Mouse (Mus musculus) cerebellum, adult 2 months (tissue): ENCODE data around the gene Nudt17.

Experiments
- CTCF ChIP-seq: fragments of 200-500 bp; IDR thresholded peaks from 2 replicates; pipeline ENCODE4 v1.5.1; 2011; ENCODE audit warnings: low read depth, mild to moderate bottlenecking, control low read depth, low read length, moderate library complexity, borderline replicate concordance; ENCODE audit not compliant: insufficient read depth
- POLR2A ChIP-seq: fragments of 200-500 bp; IDR thresholded peaks from 2 replicates; pipeline ENCODE4 v1.6.1; 2011; ENCODE audit warnings: low read length, control low read depth, borderline replicate concordance; ENCODE audit not compliant: insufficient read depth

DNA sequence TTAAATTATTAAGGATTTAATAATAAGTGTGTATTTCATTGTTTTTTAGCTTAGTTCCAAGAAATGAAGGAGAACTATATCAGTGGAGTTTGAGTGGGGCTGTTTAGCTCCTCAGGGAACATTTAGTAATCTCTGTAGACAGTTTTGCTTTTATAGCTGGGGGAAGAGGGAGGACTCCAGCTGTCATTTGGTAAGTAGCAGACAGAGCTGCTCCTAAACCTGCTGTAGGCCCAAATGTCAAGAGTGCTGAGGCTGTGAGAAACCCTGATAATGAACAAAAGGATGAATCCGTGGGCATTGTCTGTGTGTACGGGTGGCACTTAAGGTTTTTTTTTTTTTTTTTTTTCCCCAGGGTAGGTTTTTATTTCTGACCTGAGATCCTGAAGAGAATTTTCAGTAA is 26.8 kb upstream of the Nudt17 start:
- TF ChIP-seq POLR2A (no peak), CTCF (no peak)
